Mouse (Mus musculus): Measurements from ENCODE around the gene Hbb-bs.
"Not testable (repeated sequence)": the region's sequence is repeated elsewhere in the genome, so short reads cannot be mapped to it uniquely, and the experiment has no call there.

The Hbb-bs gene

DNA sequence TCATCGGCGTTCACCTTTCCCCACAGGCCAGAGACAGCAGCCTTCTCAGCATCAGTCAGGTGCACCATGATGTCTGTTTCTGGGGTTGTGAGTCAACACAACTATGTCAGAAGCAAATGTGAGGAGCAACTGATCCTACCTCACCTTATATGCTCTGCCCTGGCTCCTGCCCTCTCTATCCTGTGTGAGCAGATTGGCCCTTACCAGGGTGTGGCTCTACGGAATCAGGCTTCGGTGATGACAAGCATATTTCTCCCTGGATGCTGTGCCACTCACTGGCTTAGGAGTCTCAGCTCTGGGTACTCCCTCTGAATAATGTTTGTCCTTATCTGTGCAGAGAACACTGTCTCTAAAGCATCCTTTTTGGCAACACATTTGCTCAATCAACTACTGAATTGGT is at the start of gene Hbb-bs:
Gene Hbb-bs, minus strand, starts transcription at position 289 of the 400 bp plus-strand sequence.
- no peak for DNase-seq

DNA sequence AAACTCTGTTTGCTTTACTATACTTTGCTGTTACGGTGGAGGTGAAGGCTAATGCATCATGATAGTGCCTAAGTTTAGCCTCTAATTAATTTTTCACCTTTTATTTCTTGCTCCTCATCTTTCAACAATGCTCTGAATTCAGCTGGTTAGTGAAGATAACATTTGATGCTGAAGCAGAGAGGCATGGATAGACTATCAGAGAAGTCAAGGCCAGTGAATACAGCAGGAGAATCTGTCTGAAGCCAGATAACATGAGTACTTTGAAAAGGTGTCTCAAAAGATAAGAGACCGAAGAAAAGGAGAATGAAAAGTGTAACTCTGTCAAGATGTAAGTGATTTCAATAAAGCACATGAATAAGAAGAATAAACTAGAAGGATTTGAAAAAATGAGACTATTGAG is 49.2 kb upstream of the Hbb-bs start:
- DNase-seq = no peak

DNA sequence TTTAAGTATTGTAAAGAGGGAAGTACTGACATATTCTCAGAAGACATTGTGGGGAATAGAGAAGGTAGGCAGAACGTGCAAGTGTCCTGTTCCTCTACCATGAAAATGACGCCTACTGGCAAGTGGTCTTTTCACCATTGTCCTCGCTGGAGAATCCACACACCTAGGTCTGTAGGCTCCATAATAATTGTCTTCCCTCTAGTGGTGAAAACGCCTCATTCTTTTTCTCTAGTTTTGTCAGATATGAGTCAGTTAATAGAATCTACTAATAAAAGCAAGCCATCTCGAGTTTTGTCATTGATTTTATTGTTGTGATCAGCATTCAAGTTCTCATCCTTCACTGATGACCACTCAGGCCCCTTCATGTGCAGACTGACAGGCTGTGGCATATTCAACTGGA is 46.6 kb upstream of the Hbb-bs start:
- no peak for DNase-seq

DNA sequence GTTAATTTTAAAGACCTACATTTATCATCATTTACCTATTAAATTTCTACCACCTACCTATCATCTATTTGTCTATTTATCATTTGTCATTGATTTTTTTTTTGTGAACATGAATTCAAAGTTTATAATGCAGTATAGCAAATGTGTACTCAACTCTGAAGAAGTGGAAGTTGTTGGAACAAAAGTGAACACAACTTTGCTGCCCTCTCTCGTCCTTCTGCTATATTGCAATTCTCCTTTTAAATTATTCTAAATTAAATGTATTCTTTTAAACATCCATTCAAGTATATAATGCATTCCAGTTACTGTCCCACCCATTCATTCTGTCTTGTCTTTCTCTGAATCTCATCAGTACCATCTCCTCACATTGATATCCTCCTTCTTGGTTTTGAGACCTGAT is 45.2 kb upstream of the Hbb-bs start:
- DNase-seq = no peak

DNA sequence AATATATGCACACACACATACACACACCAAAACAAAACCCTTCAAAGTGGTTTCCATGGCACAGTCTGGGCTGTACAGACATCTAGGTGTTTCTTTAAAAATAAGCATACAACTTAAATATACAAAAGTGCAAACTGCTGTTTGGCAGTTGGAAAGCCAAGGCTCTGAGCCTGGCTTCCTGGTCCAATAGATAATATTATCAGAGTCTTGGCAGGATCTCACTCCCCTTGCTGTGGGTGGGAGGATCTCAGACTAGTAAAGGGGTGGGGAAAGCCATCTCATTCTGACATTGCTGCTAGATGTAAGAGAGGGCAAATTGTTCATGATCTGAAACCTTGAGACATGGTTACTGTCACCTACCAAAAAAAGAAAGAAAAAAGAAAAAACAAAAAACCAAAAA is 42.8 kb upstream of the Hbb-bs start:
- DNase-seq = no peak

DNA sequence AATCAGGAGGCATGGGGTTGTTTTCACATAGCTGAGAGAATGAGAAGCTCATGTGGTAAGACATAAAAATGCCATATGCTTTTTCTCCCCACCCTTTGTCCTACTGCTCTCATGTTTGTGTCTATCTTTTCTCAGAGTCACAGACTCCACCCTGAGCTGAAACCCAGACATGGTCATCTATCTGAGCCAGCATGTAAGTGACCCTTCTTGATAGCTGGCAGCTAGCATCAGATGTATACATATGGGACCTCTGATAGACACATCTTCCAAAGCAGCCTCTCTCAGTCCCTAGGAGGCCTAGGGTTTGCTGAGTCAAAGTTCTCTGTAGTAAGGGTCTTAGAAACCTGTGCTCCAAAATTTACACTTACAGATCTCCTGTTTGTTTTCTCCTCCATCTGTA is 37.8 kb upstream of the Hbb-bs start:
- no peak for DNase-seq

DNA sequence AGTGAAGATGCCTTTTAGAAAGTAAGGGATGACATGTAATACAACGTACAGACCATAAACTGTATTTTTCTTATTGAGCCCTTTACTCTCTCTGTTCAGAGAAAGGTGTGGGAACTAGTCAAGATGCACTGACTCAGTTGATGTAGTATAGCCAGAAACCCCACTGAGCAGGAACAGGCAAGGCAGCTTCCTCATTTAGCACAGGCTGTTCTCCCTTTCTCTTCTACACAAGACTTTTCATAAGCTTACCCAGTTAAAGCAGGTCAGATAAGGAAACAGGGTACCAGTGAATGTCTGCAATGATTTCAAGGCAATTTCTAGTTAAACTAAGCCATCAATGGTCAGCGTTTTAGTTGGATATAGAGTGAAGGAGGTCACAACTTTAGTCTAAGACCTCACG is 33.6 kb upstream of the Hbb-bs start:
- no peak for DNase-seq

DNA sequence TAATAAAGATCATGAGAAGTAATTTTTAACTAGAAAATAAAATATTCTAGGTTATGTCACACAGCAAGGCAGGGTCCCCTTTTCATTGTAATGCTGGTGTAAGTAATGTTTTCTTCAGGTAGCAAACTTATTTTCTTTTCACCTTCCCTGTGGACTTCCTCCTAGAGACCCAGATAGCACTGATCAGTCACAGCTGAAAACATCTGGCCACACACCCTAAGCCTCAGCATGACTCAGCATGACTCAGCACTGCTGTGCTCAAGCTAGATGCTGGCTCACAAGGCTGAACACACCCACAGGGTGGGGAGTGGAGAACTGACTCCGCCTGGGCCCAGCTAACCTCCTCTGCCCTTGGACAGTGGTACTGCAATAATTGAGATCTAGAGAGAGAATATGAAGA is 33.0 kb upstream of the Hbb-bs start:
- DNase-seq = no peak

DNA sequence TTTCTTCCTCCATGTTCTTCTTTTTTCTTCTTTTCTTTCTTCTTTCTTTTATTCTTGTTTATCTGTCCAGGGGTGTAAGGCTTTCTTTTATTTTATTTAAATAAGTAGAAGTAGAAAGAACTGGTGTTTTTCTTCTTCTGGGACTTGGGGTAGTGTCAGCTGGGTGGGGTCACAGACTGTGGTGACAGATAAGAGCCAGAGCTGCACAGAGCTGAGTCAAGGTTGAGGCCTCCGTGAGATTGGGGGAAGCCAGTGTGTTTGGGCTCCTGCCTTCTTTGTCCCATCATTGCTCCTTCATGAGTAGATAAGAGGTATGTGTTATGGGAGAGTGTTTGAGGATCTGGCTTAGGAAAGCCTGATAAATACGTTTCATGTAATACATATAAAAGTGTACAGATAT is 31.2 kb upstream of the Hbb-bs start:
- DNase-seq = no peak

DNA sequence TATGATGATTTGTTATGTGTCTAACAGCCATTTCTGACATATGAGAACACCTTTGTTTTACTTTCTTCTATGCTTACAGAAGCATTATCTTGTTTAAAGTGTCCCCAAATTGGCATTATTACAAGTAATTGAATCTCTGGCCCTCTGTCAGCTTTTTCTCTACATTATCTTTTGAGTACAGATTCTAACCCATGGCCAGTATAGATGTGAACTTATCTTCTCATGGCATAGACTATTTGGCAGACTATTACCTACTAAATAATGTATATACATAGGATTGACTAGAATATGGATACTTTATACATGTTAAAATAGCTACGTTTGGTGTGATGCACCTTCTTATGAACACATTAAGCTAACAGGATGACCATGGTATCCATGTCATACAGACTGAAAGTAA is 26.8 kb upstream of the Hbb-bs start:
- no peak for DNase-seq

DNA sequence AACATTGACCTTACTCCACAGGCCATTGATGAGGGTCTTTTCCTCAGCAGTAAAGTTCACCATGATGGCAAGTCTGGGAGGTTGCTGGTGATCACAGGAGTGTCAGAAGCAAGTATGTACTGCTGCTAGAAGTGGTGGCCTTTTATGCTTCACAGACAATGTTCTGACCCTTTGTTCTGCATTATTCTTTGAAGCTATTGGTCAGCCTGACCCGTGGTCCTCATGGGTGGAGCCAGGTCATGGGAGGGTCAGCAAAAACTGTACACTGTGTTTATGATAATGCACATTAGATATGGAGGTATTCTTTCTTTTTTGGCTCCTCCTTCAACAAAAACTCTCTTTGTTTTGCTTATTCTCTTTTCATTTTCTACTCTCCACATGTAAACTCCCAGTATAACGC is 25.2 kb upstream of the Hbb-bs start, which contains the start of gene Hbb-y:
Gene Hbb-y, minus strand, starts transcription at position 127 of the 400 bp plus-strand sequence.
- DNase-seq = no peak

DNA sequence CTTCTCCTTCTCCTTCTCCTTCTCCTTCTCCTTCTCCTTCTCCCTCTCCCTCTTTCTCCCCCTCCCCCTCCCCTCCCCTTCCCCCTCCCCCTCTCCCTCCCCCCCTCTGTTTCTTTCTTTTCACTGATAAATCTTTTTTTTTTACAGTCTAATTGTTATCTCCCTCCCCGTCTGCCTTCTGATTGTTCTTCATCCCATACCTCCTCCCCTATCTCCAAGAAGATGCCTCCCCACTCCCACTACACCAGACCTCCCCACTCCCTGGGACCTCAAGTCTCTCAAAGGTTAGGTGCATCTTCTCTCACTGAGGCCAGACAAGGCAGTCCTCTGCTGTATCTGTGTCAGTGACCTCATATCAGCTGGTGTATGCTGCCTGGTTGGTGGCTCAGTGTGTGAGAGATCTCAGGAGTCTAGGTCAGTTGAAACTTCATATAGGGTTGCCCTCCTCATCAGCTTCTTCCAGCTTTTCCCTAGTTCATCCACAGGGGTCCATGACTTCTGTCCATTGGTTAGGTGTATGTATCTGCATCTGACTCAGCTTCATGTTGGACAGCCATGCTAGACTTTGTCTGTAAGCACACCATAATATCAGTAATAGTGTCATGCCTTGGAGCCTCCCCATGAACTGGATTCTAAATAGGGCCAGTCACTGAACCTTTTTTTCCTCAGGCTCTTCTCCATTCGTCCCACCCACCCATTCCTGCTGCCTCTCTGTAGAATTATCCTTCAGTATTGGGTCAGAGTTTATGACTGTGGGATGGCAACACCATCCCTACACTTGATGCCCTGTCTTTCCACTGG is 16.8 kb upstream of the Hbb-bs start:
- DNase-seq = no peak

DNA sequence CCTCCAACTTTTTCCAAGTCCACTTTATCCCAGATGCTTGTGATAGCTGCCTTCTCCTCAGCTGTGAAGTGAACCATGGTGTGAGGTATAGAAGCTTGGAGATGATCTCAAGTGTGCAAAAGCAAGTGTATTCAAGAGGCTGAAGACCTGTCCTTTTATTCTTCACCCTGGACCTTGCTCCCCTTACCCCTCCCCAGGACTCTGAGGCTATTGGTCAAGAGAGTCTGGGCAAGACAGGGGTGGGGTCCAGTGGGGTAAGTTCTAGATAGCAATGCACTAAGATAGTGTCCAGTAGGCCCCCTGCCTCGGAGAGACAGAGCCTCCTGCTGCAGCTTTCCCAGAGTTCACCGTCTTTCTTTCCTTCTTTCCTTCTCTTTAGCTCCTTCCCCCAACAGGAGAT is 15.1 kb upstream of the Hbb-bs start, which contains the start of gene Hbb-bh1:
Gene Hbb-bh1, minus strand, starts transcription at position 131 of the 400 bp plus-strand sequence.
- DNase-seq = no peak

DNA sequence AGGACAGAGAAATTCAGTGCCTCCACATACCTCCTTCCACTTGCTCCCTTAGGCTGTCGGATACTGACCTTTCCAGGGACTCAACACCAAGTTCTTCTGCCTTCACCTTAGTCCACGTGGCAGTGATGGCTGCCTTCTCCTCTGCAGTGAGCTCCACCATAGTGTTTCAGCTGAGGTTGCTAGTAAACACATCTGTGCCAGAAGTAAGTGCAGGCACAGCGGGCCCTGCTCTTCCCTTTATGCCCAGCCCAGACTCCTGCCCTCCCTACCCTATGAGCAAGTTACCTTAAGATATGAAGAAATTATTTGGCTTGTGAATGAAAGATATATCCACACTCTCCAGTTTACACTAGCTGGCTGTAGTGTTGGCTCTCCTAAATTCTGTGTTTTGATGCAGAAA is 12.4 kb upstream of the Hbb-bs start, which contains the start of gene Hbb-bh2:
Gene Hbb-bh2, minus strand, starts transcription at position 253 of the 400 bp plus-strand sequence.
- DNase-seq = no peak

DNA sequence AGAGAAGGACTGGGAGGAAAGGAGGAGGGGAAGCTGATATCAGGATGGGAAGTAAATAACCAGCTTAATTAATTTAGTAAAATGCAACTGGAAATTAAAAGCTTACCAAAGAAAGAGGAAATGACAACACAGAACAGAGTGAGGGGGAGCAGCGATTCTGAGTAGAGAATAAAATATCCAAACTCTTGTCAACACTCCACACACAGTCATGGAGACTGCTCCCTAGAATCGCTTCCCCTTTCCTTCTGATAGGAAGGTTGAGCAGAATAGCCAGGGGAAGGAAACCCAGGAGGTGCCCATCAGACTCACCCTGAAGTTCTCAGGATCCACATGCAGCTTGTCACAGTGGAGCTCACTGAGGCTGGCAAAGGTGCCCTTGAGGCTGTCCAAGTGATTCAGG is 757 bp downstream of the Hbb-bs start:
- DNase-seq = not testable (repeated sequence)

DNA sequence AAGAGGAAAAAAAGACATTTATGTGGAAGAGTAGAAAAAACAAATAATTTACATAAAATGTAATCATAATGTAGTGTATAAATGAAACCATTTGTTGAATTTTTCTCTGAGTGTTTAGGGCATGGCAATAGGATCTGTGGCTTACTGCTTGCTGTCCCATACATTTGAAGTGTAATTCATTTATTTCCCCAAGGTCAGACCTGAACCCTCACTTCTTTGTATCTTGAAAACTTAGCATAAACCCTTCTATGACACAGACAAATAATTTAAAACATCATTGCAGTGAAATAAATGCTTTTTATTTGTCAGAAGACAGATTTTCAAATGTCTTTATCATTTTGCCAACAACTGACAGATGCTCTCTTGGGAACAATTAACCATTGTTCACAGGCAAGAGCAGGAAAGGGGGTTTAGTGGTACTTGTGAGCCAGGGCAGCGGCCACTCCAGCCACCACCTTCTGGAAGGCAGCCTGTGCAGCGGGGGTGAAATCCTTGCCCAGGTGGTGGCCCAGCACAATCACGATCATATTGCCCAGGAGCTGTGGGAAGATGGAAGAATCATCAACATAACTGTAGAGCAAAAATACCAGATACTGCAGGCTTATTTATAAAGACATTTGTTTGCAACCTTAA is 1.5 kb downstream of the Hbb-bs start:
- no peak for DNase-seq

DNA sequence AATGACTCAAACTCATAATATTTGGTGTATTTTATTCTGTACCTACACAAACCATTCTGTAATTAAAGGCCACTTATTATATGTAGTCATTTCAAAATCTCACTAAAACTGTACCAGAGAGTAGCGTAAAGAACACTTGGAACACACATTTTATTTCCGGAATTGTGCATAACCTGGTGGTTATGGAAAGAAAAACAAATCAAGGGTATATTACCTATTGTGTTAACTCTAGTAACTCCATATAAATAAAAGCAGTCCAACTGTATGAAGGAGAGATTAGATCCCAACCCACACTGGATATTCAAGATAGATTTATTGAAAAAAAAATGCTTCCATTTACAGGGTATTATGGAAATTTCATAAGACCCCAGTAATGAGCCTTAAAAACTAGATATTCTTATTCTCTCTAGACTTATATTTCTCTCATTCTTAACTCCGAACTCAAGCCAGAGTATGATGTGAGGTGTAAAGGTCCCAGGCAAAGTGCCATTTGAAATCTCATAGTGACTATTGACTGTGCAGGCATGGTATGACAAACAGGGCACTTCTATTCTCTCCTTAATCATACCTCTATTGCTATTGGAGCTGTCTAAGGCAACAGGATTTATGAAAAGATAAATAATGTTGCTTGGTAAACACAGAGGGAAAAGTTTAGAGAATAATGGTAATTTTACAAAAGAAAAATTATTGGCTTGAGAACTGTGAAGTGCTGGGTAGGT is 2.2 kb downstream of the Hbb-bs start:
- no peak for DNase-seq

DNA sequence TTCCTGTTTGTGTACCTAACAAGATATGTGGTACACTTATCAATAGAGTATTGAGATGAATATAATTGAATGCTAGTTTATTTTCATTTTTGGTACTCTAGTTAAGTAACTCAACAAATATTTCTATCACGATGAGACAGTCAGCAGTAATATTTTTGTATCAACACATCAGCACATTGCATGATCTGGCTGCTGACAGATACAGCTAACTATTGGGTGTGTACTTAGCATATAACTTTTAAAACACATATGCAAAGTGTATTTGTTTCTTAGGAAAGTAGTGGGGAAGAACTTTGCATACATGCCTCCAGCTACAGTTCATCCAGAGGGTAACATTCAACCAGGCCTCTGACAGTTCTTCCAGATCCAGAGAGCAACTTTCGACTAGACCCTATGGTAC is 3.3 kb downstream of the Hbb-bs start:
- no peak for DNase-seq

DNA sequence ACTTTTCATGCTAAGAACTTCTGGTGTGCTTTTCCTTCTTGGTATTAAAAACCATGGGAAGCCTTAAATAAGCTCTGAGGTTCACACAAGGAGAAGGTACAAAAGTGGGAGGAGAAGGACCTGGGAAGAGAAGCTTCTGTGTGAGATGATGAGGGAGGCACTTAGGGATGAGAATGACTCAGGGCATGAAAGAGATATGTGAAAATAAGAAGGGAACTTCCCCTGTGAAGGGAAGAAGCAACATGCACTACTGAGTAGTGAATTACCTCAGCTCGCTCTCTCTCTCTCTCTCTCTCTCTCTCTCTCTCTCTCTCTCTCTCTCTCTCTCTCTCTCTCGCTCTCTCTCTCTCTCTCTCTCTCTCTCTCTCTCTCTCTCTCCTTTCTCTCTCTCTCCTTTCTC is 12.8 kb downstream of the Hbb-bs start:
- not testable (repeated sequence) for DNase-seq

DNA sequence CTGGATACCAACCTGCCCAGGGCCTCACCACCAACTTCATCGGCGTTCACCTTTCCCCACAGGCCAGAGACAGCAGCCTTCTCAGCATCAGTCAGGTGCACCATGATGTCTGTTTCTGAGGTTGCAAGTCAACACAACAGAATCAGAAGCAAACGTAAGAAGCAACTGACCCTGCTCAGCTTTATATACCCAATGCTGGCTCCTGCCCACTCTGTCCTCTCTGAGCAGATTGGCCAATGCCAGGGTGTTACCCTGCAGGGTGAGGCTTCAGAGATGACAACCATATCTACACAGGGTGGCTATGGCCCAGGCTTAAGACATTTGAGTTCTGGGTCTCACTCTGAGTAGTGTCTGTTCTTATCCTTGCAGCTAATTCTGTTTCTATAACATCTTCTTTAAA is 14.1 kb downstream of the Hbb-bs start, which contains the start of gene Hbb-bt:
Gene Hbb-bt, minus strand, starts transcription at position 231 of the 400 bp plus-strand sequence.
- DNase-seq = no peak

DNA sequence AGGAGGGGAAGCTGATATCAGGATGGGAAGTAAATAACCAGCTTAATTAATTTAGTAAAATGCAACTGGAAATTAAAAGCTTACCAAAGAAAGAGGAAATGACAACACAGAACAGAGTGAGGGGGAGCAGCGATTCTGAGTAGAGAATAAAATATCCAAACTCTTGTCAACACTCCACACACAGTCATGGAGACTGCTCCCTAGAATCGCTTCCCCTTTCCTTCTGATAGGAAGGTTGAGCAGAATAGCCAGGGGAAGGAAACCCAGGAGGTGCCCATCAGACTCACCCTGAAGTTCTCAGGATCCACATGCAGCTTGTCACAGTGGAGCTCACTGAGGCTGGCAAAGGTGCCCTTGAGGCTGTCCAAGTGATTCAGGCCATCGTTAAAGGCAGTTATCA is 14.7 kb downstream of the Hbb-bs start:
- DNase-seq = not testable (repeated sequence)

DNA sequence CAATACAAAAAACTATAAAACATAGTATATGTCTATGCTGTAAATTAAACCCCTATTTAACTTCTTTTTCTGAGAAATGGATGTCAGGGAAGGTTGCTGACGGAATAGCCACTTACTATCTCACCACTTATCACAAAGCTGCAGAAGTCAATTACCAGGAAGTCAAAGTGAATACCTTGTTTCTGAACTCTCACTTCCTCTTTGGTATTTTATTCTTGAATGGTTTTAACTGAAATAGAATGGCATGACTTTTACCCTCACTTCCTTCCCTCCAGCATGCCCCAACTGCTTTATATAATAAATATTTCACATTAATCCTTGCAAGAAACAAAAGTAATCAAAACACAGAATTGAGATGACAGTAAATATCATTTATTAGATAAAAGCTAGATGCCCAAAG is 15.7 kb downstream of the Hbb-bs start:
- DNase-seq = no peak

DNA sequence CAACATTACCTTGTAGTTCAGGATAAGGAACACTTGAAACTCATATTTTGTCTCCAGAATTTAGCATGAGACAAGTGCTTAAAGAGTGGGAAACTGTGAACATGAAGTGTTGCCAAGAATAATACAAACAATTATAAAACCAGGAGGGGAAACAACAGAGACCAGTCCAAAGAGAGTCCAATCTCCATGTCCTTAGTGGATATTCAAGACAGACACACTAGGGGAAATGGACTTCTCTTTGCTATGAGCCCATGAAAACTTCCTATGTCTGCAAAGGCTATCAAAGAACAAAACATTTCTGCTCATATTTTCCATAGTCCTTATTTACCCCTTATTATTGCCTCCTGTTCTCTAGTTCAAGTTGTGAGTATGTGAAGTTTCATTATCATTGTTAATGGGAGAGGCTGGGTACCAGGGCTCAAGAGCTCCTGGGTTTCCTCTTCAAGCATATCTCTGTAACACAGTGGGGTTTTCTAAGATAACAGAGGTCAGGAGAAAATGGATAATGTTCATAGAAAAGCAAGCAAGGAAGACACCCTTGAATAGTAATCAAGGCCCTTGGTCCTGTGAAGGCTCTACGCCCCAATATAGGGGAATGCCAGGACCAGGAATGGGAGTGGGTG is 16.6 kb downstream of the Hbb-bs start:
- no peak for DNase-seq

All from retina, postnatal 1 day (tissue).